Mouse (Mus musculus) left cerebral cortex, postnatal 4 days (tissue): ENCODE measurements at regions not wholly inside any gene's neighbourhood (a gene's known extent, or its start where the extent isn't known, plus 50 kb on each side); places are given as distances from the start of the nearest gene placed in this dataset.

Experiments used
- DNase-seq: peaks from one replicate; pipeline ENCODE4 v3.0.0-alpha.2; 2022
- intact Hi-C: fragments of 180-260 bp; cut with DNase I; formaldehyde crosslinking; loops from one replicate; pipeline ENCODE4 v1.15.1; 2025

DNA sequence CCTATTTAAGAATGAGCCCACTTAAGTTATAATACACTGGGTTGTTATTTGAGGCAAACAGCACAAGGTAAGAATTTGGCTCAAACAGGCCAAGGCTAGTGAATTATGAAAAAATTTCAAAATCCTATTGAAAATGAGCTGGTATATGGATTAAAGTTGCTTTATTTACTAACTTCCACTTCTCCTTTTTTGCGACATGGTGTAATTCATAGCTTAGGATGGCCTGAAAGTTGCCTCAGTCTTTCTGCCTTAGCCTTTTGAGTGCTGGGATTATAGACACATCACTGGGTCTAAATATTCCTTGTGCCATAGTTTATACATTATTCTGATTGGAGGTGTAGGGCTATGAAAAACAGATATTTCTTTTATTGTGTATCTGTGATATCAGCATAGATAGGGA is 81.9 kb downstream of the Edem1 start:
- DNase-seq = no peak
- intact Hi-C loops = no loop called here

DNA sequence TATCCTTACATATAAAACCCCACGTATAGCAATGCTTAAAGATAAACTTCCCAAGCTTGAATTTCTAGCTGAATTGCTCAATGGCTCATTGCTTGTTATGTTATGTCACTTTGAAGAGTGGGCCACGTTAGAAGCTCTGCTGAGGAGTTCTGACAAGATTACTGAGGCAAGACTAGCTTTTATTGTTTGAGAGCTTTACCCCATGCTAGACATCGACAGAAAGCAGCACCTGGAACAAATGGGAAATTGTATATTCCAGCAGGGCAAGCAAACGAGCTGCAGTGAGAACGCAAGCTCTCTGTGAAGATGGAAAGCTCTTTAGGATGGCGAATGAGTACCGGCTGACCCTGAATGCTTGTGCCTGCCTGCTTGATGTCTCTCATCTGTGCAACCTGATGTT is 84.1 kb downstream of the Edem1 start:
- intact Hi-C loops = no loop called here
- no peak for DNase-seq

DNA sequence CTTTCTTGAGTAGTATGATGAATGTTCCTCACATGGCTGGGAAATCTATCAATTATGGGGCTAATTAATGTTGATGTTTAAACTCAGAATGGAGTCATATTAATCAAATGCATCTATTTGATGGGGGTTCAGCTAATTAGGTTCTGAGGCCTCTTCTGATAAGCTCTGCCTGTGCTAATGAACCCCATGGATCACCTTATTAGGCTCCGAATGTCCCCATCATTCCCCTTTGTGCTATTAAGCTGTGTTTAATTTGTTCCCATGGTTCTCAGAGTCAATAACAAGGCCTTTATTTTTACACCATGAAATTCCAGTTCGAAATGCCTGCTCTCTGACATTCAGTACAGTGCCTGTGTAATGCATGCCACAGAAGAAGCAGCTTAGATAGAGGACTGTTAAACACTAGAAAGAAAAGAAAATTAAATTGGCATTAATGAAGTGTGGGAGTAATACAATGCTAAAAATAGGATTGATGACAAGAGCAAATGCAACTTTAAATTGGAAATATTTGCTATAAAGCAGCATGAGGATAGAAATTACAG is 91.0 kb downstream of the Edem1 start:
- intact Hi-C loops = no loop called here
- DNase-seq = no peak

GRCm38 (mm10) chr6:108921181-108921580 is 92.7 kb downstream of the Edem1 start:
- no peak for DNase-seq
- intact Hi-C loops = no loop called here

DNA sequence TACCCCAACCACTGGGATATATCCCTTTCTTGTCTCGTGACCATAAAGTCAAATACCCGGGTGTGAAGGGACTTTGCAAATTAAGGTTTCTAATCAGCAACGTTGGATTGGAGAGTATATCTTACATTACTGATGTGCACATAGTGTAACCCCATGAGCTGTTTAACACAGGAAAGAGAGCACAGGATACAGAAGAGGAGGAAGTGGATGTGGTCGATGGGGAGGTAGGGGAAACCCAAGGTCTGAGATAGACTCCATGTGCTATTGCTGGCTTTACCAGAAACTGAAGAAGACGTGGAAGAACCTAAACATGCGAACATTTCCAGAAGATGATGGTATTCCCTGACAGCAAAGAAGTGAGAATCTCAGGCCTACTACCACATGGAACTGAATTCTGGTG is 94.1 kb downstream of the Edem1 start:
- intact Hi-C loops = no loop called here
- no peak for DNase-seq

- no peak for DNase-seq
- intact Hi-C loops = no loop called here
Observed at GRCm38 (mm10) chr6:108928981-108929380, 100.5 kb downstream of the Edem1 start.

GRCm38 (mm10) chr6:108938646-108939045 is 110.2 kb downstream of the Edem1 start:
- intact Hi-C loops = no loop called here
- DNase-seq = no peak

DNA sequence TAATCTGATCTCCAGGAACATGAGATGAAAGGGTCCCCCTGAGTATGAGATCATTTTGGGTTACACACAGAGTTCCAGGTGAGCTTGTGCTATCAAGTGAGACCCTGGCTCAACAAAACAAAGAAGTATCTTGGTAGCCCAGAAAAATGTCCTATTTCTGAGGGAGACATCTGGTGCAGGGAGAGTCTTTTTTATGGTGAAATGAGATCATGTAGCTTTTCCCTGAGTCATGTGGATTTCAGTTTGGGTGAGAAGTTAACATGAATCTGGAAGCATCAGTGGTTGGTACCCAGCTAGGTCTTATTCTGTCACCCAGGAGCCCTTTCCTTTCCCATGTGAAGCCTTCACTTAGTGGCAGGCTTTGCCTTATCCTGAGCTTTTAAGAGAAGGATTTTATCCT is 113.8 kb downstream of the Edem1 start:
- intact Hi-C loops = no loop called here
- DNase-seq = no peak

DNA sequence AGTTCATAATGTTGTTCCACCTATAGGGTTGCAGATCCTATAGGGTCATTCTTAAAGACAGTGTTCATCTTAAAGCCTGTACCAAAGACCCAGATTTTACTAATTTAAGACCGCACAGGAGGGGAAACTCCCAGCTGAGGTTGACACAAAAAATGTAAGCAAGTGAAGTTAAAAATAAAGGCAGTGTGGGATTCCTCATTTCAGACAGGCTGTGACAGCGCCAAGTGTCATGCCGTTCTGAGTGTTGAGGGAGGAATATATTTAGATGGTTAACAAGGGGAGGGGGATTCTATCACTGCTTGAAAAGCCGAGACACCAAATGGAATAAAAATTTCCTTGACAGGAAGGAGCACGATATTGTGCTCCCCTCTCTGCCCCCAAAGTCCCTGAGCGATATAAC is 123.9 kb downstream of the Edem1 start:
- DNase-seq = no peak
- intact Hi-C loops = no loop called here

DNA sequence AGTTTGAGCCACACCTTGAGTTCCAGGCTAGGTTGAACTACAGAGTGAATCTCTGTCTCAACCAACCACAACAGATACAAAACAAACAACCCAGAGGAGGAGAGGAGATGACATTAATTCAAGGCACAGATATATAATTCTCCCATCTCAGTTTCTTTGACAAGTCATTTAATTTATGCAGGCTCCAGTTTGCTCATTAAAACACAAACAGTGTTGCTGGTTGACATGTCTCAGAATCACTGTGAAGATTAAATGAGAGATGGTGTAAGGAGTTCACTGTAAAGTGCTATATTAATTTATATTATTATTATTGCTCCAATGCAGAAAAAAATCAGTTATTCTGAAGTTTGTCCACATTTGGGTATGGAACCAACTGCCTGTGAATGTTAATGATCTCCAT is 134.4 kb downstream of the Edem1 start:
- DNase-seq = no peak
- intact Hi-C loops = no loop called here

DNA sequence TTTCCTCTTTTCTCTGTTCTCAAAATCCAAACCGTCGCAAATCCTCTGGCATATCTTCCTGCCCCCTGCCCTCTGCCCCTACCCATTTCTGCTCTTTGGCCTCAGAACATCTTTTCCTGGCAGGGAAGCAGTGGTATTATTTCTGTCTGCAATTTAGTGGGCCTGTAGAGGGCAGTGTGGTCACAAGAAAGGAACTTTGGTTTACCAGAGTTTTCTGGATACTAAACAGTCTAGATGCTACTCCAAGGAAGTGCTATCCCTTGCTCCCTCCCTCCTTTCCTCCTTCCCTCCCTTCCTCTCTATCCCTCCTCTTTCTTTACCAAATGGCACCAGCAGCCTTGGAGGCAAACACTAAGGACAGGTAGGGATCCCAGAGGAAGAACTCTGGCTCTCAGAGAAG is 134.9 kb downstream of the Edem1 start:
- DNase-seq = peak; percentile 67
- intact Hi-C loops = no loop called here

DNA sequence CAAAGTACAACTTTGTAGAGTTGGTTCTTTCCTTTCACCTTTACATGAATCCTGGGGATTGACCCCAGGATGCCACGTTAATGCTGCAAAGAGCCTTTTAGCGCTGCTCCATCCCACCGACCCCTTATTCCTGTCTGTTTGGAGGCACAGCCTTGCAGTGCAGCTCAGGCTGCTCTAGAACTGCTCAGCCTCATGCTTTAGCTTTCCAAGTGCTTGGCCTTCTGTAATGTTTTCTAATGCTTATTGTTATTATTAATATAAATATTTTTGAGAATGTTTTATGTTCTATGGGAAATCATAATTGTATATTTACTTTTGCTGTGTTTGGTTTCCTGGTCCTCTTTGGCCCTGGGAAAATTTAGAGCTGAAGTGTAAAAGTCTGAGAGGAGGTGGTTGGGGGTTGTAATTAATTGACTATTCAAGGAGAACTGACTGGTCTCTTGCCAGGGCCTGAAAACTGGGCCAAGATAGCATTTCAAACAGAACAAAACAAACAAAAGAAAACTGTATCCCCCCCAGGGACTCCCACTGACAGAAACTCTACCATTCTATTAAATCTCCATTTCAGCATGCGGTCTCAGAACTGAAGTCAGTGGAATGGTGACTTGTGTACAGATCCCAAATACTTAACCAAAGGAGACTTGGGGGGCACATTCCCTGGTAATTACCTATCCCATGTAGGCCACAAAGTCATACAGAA is 141.2 kb downstream of the Edem1 start:
- DNase-seq = peak; percentile 54
- intact Hi-C loops = no loop called here

DNA sequence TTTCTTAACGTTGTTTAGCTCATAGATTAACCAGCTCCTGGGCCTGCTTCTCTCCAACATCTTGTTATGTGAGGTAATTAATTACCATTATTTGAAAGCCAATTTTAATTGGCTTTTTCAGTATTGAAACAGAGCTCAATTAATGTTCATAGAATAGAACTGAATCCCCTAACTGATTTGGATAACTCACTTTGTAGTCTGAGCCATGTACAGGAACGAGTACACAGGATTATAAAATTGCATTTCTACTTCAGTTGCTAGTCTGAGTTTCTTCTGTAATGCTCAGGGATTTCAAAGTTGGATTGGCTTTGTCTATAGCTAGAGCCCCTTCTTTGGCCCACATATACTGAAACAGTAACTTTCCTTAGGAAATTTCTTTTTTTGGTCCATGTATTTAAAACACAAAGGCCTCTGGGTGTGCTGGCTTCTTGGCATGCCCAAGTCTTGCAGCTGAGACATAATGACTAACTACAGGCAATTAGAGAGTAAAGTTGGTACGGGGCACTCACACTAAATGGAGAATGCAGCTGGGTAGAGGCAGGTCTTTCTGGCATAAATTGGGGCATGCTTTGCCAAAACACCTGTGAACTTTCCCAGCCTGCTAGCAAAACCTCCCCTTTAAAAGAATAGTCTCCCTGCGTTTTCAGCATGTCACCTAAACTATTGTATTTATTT is 143.1 kb downstream of the Edem1 start:
- intact Hi-C loops = no loop called here
- DNase-seq = no peak

GRCm38 (mm10) chr6:108973701-108974100 is 145.3 kb downstream of the Edem1 start:
- DNase-seq = no peak
- intact Hi-C loops = no loop called here

DNA sequence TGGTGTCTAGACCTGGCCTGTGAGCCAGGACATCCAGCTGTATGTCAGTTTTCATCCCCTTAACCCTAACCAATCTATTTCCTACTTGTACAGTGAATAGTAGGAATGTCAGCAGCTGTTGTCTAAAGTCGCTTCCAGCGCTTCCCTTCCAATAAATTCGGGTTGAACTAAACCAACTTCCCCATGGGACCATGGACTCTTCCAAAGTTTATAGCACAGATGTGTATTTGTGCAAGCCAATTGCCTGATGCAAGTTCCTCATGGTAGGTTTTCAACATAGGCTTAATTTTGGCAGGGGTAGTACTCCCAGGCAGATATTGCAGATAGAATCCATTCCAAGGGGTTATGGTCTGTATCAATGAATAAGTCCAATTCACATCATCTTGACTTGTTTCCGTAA is 161.1 kb downstream of the Edem1 start:
- no peak for DNase-seq
- intact Hi-C loops = no loop called here

DNA sequence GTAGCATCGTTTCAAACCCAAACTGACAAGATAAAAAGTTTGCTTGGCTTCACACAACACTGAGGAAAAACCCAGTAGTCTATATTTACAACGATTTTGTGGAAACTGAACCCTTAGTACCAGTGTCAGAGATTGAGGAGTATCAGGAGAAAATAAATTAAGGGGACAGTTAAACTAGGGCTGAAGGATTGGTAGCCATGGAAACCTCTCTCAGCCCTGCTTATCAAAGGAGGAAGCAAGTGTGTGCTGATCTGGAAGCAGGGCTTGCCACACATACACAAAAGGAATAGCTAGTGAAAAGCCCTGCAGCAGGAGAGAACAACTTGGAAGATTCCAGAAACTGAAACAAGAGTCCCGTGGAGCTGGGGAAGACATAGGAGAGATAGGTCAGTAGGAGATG is 165.3 kb downstream of the Edem1 start:
- intact Hi-C loops = no loop called here
- no peak for DNase-seq

GRCm38 (mm10) chr6:109004443-109004842 is 176.0 kb downstream of the Edem1 start:
- intact Hi-C loops = no loop called here
- DNase-seq = no peak

- no peak for DNase-seq
- intact Hi-C loops = no loop called here
Observed at GRCm38 (mm10) chr6:109009364-109009763, 180.9 kb downstream of the Edem1 start.

DNA sequence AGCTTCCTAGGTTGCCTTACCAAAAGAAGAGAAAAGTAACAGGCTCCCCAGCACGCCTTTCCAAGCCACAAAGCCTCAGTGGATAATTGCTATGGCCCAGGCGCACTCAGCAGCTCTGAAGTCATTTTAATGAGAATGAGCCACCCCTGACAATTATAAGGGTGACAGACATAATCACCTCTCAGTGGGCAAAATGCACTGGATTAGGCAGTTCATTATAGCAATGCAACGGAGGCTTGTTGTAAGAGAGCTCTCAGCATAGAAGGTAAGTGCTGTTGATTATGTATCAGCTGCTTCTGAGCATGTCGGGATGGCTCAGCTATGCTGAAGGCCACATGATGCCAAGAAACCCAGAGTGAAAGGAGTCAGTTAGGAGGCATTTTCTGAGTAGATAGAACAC is 181.4 kb downstream of the Edem1 start:
- intact Hi-C loops = no loop called here
- no peak for DNase-seq

- intact Hi-C loops = no loop called here
- no peak for DNase-seq
Observed at GRCm38 (mm10) chr6:109019731-109020130, 191.3 kb downstream of the Edem1 start.
